Mouse (Mus musculus) MEL-GATA-1-ER (cell line): ENCODE results near the gene Fktn.
A peak's percentile ranks its signal among the peaks of the same experiment; 100 is the strongest.

Source experiments
- DNase-seq: peaks from one replicate; pipeline ENCODE4 v3.0.0-alpha.2; 2012; ENCODE audit warnings: low read depth; ENCODE audit errors: extremely low read depth

The Fktn gene

GRCm38 (mm10) chr4:53825821-53826605, 112.2 kb downstream of the Fktn start, which contains the start of gene Tmem38b:
TSS of gene Tmem38b (plus strand) at chr4:53826045.
- DNase-seq = no peak

- DNase-seq = peak; percentile 39
Measured at GRCm38 (mm10) chr4:53826641-53827248, 112.9 kb downstream of the Fktn start.
